Mouse (Mus musculus) small intestine, adult 2 months (tissue): ENCODE measurements around the gene Wnt7a.

ENCODE experiments used
- CTCF ChIP-seq: fragments of 200-500 bp; IDR thresholded peaks from 2 replicates; pipeline ENCODE4 v1.5.1; 2012; ENCODE audit warnings: low read depth, mild to moderate bottlenecking, control low read depth, inconsistent platforms, low read length, moderate library complexity, mixed read lengths; ENCODE audit not compliant: insufficient replicate concordance, insufficient read length; ENCODE audit errors: extremely low read depth
- POLR2A ChIP-seq: fragments of 200-500 bp; IDR thresholded peaks from 2 replicates; pipeline ENCODE4 v1.6.1; 2012; ENCODE audit warnings: low read depth, mild to moderate bottlenecking, control low read depth, inconsistent platforms, low read length, moderate library complexity

DNA sequence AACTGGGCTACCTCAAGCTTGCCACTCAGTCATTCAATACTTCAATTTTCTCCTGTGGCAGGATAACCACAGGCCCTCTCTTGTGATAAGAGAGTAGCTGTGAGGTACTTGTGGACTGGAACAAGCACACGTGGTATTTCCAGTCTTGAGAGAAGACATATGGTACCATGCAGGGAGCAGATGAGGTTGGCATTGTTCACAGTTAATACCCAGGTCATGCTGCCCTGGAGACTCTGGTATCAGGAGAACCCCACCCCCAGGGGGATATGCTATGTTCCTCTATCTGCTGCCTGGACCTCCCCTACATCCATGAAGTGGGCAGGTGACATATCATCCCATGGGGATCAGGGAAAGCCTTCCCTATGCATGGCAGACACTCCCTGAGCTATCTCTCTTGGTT is 27.9 kb downstream of the Wnt7a start:
- TF ChIP-seq POLR2A: no peak
- TF ChIP-seq CTCF: no peak
